Mouse (Mus musculus) layer of hippocampus, postnatal 14 days (tissue): Measurements from ENCODE around the gene Acp2. TPM values are rescaled to one million over a fixed set of nuclear protein-coding genes. Genes with fewer than 3 reads are reported as not detected.
A peak's percentile ranks its signal among the peaks of the same experiment; 100 is the strongest.

ENCODE experiments used
- DNase-seq, 2 experiments: peaks; one replicate each; pipeline ENCODE4 v3.0.0; 2021 to 2022; ENCODE audit warnings: low spot score in 2 of 2, mixed read lengths in 1 of 2
- long read RNA-seq, 2 experiments: library from polyadenylated mRNA; stranded (forward); transcript quantifications; one replicate each; pipeline ENCODE4 v2.0.0; 2021
- total RNA-seq, 2 experiments: library from RNA; stranded (reverse); gene quantifications; 2 replicates each; pipeline ENCODE4 v1.2.3; 2021

Acp2 gene
- 10 to 100 TPM; 57.3 to 57.9 TPM for total RNA-seq
- long read RNA-seq, experiment 1, full-length matches to known transcripts = 13 of 34 reads
- long read RNA-seq, experiment 1, partial matches to known transcripts = 7 of 34 reads
- long read RNA-seq, experiment 1, other reads (novel, unspliced or antisense) = 14 of 34 reads
- long read RNA-seq, experiment 2, full-length matches to known transcripts = 22 of 36 reads
- long read RNA-seq, experiment 2, partial matches to known transcripts = 10 of 36 reads
- long read RNA-seq, experiment 2, other reads (novel, unspliced or antisense) = 4 of 36 reads

GRCm38 (mm10) chr2:91202222-91202971 is at the start of gene Acp2, which contains the start of gene Nr1h3:
Acp2 (plus strand) TSS chr2:91202885.
Nr1h3 (minus strand) TSS chr2:91202834.
- DNase-seq = peak; percentile 97 to 98

DNA sequence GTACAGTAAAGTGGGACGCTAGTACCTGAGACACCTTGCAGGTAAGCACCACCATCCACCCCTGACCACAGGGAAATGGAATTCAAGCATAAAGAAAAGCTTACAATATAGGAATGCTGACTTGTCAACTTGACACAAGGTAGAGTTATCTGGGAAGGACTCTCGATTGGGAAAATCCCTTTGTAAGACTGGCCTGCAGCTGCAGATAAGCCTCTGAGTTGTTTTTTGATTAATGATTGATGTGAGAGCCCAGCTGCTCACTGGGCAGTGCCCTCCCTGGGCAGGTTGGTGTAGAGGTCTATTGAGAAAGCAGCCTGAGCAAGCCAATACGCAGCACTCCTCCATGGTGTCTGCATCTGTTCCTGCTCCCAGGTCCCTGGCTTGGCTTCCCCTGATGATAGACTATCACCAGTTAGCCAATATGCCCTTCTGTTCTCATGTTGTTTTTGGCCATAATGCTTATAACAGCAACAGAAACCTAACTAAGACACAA is 49.8 kb upstream of the Acp2 start:
- DNase-seq = peak in 1 of 2 experiments; percentile 48

DNA sequence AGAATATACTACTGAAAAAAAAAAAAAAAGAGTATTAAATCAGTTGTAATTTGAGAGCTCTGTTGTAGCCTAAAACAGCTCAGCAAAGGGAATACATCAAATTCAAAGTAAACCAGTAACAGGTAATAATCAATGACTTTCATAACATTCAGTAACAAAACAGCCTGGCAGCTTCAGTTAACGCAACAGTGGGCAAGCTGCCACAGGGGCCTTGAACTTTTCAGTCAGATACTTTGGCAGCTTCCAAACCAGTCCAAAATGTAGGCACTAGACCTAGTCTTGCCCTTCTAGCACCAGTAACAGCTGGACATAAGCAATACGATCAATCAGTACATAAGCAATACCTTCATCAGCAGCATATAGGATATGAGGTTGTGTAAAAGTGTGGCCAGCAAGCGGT is 48.6 kb upstream of the Acp2 start:
- no peak for DNase-seq

- DNase-seq = no peak
Measured at GRCm38 (mm10) chr2:91157002-91157752, 45.5 kb upstream of the Acp2 start.

DNA sequence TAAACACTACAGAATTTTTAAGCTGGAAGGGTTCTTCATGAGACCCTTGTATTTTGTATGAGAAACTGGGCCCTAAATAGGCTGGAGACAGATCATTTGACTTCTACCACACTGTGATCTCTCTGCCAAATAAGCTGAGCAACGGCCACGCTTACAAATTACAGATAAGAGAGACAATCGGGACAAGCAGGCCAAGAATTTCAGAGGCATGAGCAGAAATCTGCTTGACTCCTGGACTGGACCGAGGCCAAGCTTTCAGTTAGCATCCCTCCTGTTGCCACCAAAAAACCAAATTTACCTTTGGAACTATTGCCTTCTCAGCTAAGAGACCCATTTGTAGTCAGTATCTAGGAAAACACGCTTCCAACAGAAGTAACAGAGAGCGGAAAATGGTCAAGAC is 42.1 kb upstream of the Acp2 start:
- no peak for DNase-seq

DNA sequence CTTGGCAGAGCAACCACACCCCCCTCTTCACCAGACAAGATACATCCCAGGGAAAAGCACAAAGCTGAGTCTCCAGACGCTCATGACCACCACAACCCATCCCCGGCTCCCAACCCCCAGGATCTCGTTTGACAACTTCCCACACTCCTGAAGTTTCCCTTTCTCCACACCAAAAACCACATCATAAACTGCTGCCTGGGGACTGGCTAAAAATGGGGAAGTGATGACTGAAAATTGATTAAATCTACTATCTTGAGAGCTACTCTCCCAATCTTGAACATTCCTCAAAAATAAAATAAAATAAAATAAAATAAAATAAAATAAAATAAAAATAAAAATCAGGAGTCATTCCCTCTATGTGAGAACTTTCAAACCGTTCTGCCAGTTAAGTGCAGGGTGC is 39.7 kb upstream of the Acp2 start:
- DNase-seq = no peak

GRCm38 (mm10) chr2:91163532-91163931 is 39.2 kb upstream of the Acp2 start:
- DNase-seq = no peak

DNA sequence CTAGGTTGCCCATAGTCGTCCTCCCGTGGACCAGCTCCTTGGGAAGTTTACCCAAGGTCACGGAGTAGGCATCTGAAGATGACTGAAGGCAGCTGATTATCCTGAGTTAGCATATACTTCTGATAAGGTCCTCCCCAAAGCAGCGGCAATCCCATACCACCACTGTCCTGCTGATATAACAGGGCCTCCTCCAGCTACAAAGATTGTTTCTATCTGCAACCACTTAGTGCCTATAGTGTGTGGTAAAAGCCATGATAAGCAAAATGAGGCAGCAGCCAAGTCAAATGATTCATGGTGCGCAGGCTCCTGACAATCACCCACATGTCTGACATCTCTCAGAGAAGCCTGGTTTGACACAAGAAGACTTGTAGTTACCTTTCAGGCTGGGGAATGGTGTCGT is 37.7 kb upstream of the Acp2 start:
- DNase-seq = no peak

DNA sequence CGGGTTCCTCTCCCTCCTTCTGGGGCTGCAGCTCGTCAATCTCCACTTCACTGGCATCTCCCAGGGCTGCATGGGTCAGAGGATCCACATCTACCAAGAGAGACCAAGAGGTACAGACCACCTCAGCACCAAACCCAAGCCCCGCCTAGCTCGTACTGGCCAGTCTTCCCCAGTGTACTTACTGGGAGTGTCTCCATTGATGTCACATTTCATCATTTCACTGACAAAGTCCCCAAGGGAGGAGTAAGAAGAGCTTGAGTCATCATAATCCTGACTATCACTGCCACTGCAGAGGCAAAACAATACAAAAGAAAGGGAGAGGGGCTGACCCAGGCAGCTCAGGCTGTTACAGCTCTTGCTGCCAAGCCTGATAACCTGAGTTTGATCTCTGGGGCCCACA is 35.1 kb upstream of the Acp2 start:
- no peak for DNase-seq

- no peak for DNase-seq
Measured at GRCm38 (mm10) chr2:91169587-91170322, 32.9 kb upstream of the Acp2 start.

DNA sequence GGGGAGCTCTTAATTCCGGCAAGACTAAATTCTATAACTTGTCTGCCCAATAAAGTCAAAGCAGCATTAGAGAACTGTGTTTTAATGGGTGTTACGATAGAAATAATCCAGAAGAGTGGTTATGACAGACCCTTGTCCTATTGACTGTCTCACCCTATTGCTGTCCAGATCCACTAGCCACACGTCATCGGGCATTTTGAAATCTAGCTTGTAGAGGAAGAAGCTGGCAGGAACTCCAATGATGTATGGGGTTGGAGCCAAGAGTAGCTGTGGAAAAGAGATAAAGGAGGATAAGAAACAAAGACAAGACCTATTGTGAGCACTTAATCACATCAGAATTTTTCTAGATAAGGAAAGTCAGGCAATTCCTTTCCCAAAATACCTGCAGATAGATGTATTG is 27.2 kb upstream of the Acp2 start:
- DNase-seq = no peak

- no peak for DNase-seq
Measured at GRCm38 (mm10) chr2:91176234-91176633, 26.5 kb upstream of the Acp2 start.

GRCm38 (mm10) chr2:91179825-91180224 is 22.9 kb upstream of the Acp2 start:
- no peak for DNase-seq

- no peak for DNase-seq
Measured at GRCm38 (mm10) chr2:91180706-91181105, 22.0 kb upstream of the Acp2 start.

- DNase-seq = no peak
Measured at GRCm38 (mm10) chr2:91182016-91182404, 20.7 kb upstream of the Acp2 start.

GRCm38 (mm10) chr2:91182405-91183147 is 20.1 kb upstream of the Acp2 start:
- peak; percentile 86 to 87 for DNase-seq

DNA sequence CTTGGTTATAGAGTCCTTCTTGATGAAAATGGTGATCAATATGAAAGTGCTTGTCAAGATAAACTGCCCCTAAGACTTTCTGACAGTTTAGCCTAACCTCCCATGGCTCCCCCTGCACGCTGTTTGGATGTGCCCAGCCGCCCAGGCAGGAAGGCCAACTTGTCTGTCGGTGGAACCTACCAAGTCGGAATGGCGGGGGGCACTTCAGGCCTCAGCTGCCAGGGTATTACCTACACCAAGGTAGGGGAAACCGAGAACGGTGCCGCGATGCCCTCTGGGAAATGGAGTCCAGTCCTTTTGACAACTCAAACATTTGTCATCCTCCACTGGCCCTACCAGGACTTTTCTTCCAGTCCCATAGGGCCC is 19.6 kb upstream of the Acp2 start:
- peak; percentile 93 to 97 for DNase-seq

GRCm38 (mm10) chr2:91183711-91184405 is 18.8 kb upstream of the Acp2 start, which contains the start of gene Madd:
Madd (minus strand) TSS chr2:91183837.
- peak in 1 of 2 experiments; percentile 42 for DNase-seq

GRCm38 (mm10) chr2:91186208-91186607 is 16.5 kb upstream of the Acp2 start:
- DNase-seq = no peak

- DNase-seq = no peak
Measured at GRCm38 (mm10) chr2:91187431-91187830, 15.3 kb upstream of the Acp2 start.
